Mouse (Mus musculus): Measurements from ENCODE around the gene Zmat5.

Gene Zmat5

DNA sequence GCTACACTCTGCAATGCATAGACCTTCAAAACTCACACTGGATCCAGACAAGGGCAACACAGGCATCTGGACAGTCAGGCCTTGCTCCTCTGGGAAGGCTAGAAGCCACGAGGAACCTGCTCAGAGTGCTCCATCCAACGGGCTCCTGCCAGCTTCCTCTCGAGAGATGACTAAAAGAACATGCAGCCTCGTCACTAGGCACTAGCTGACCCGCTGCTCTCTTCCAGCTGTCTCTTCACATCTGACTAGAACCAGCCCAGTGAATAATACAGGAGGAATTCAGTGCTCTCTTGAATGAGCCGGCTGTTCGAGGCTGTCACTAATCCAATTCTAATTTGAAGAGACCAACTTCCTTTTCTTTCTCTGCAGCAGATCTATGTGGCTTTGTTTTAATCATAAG, 67.3 kb downstream of the Zmat5 start:
- no peak for DNase-seq (ENCODE audit: low read depth, low spot score)

DNA sequence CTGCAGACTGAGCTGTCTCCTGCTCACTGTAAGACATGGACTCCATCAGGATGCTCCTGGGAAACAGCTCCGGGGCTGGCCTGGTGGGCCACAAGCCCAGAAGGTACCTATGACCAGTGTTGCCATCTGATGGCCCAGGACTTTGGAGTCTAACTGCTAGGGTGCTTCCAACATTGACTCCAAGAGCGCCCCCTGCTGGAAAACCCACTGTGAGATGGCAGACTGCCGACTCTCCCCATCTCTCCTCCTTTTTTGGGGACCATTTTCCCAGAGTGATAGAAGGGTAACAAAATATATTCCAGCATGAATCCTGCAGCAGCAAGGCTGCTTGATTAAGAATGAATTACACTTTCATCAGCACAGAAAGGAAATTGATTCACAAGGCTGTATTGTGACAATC, 68.4 kb downstream of the Zmat5 start:
- peak; percentile 62 for DNase-seq (ENCODE audit: low read depth, low spot score)

DNA sequence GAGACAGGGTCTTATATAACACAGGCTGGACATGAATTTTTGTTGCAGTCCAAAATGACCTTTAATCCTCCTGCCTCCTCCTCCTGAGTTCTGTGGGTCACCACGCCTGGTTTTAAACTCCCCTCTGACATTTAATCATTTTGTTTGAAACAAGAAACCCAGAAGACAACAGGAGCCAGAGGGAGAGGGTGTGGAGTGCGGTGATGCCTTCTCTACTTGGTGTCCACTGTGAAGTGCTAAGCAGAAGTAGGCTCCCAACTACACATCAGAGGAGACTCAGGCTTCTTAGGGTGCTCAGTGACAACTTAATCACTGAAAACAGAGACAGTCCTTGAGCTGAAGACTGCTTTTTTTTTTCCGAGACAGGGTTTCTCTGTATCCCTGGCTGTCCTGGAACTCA, 76.4 kb downstream of the Zmat5 start:
- DNase-seq (ENCODE audit: low read depth, low spot score), result no peak

- no peak for DNase-seq (ENCODE audit: low read depth, low spot score)
Measured at GRCm38 (mm10) chr11:4783116-4783515, 78.6 kb downstream of the Zmat5 start.

DNA sequence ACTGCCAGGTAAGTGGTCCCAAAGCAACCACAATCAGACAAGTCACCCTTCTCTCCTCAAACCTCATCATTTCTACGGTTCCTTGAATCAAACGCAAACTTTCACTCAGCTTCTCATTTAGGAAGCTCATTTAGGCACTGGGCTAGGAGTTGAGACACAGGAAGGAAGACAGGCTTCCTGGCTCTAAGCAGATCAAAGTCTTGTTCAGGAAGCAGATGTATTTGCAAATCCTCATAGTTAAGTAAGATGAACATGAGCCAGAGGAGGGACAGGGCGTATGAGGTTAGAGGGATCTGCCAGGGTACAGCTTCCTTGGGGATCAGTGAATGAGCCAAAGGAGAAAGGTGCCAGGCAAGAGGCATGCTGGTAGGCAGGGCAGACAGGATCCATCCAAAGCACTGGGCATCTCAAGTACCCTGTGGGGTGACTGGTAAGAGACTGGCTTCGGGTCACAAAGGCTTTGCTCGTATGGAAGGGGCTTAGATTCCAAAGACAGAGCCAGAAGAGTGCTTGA, 80.2 kb downstream of the Zmat5 start:
- DNase-seq (ENCODE audit: low read depth, low spot score), result no peak

Data from mesoderm, embryonic 11.5 days (tissue).